Mouse (Mus musculus) embryo, embryonic 10.5 days (tissue): ENCODE data around the gene Dld.

ENCODE experiments used
- DNase-seq: peaks from one replicate; pipeline ENCODE4 v3.0.0-alpha.2; 2015; ENCODE audit warnings: low spot score

Dld gene

GRCm38 (mm10) chr12:31320817-31321216 is 30.4 kb downstream of the Dld start:
- DNase-seq = peak; percentile 39

- DNase-seq = no peak
These were observed 32.8 kb downstream of the Dld start for GRCm38 (mm10) chr12:31318409-31318963.

GRCm38 (mm10) chr12:31317670-31318408 is 33.4 kb downstream of the Dld start:
- no peak for DNase-seq

- no peak for DNase-seq
These were observed 35.3 kb downstream of the Dld start for GRCm38 (mm10) chr12:31315961-31316360.

GRCm38 (mm10) chr12:31314310-31314709 is 36.9 kb downstream of the Dld start:
- DNase-seq = no peak

- no peak for DNase-seq
These were observed 38.1 kb downstream of the Dld start for GRCm38 (mm10) chr12:31313136-31313535.

GRCm38 (mm10) chr12:31312281-31312680 is 39.0 kb downstream of the Dld start:
- DNase-seq = no peak

GRCm38 (mm10) chr12:31311671-31312265 is 39.5 kb downstream of the Dld start:
- DNase-seq = no peak

- peak; percentile 53 for DNase-seq
These were observed 40.6 kb downstream of the Dld start for GRCm38 (mm10) chr12:31310687-31311086.

- no peak for DNase-seq
These were observed 43.5 kb downstream of the Dld start for GRCm38 (mm10) chr12:31307756-31308155.

GRCm38 (mm10) chr12:31307011-31307410 is 44.2 kb downstream of the Dld start:
- no peak for DNase-seq

- DNase-seq = no peak
These were observed 45.1 kb downstream of the Dld start for GRCm38 (mm10) chr12:31306075-31306675.

- DNase-seq = no peak
These were observed 48.3 kb downstream of the Dld start for GRCm38 (mm10) chr12:31302766-31303511.

GRCm38 (mm10) chr12:31302266-31302665 is 49.0 kb downstream of the Dld start:
- DNase-seq = no peak

GRCm38 (mm10) chr12:31300276-31300675 is 51.0 kb downstream of the Dld start:
- DNase-seq = no peak

GRCm38 (mm10) chr12:31299676-31300197 is 51.5 kb downstream of the Dld start:
- DNase-seq = no peak

GRCm38 (mm10) chr12:31299126-31299525 is 52.1 kb downstream of the Dld start:
- DNase-seq = no peak

GRCm38 (mm10) chr12:31298530-31298929 is 52.7 kb downstream of the Dld start:
- no peak for DNase-seq

- DNase-seq = no peak
These were observed 53.1 kb downstream of the Dld start for GRCm38 (mm10) chr12:31298122-31298521.

GRCm38 (mm10) chr12:31296097-31296496 is 55.2 kb downstream of the Dld start:
- no peak for DNase-seq

- DNase-seq = peak; percentile 53
These were observed 55.7 kb downstream of the Dld start for GRCm38 (mm10) chr12:31295505-31295904.

GRCm38 (mm10) chr12:31294996-31295395 is 56.3 kb downstream of the Dld start:
- peak; percentile 21 for DNase-seq
